Mouse (Mus musculus) hindbrain, embryonic 13.5 days (tissue): Measurements from ENCODE around the gene Evi2. TPM values are rescaled to one million over a fixed set of nuclear protein-coding genes. Genes with fewer than 3 reads are reported as not detected.

Experiments used
- ATAC-seq: fragments of 200-750 bp; cut with Nextera tagmentation; 2 replicates; pipeline ENCODE4 v1.8.0; 2017; ENCODE audit warnings: moderate TSS enrichment; ENCODE audit not compliant: low FRiP score
- H3K27ac ChIP-seq: fragments of 300-500 bp; sonication (generic); 2 replicates; pipeline ENCODE4 v1.5.1; 2015; ENCODE audit warnings: inconsistent platforms, mild to moderate bottlenecking, moderate library complexity
- H3K27me3 ChIP-seq: fragments of 300-500 bp; sonication (generic); 2 replicates; pipeline ENCODE4 v1.6.1; 2015; ENCODE audit warnings: mild to moderate bottlenecking, inconsistent platforms
- H3K36me3 ChIP-seq: fragments of 300-500 bp; sonication (generic); 2 replicates; pipeline ENCODE4 v1.6.1; 2015; ENCODE audit warnings: mild to moderate bottlenecking, inconsistent platforms
- H3K4me1 ChIP-seq: fragments of 300-500 bp; sonication (generic); replicated peaks from 2 replicates; pipeline ENCODE4 v1.6.1; 2015; ENCODE audit warnings: inconsistent platforms
- H3K4me2 ChIP-seq: fragments of 300-500 bp; sonication (generic); 2 replicates; pipeline ENCODE4 v1.6.1; 2015; ENCODE audit warnings: inconsistent platforms, mild to moderate bottlenecking, moderate library complexity
- H3K4me3 ChIP-seq: fragments of 300-500 bp; sonication (generic); 2 replicates; pipeline ENCODE4 v1.5.1; 2015; ENCODE audit warnings: mild to moderate bottlenecking, inconsistent platforms
- H3K9ac ChIP-seq: fragments of 300-500 bp; sonication (generic); 2 replicates; pipeline ENCODE4 v1.6.1; 2015; ENCODE audit warnings: mild to moderate bottlenecking, inconsistent platforms
- H3K9me3 ChIP-seq: fragments of 300-500 bp; sonication (generic); 2 replicates; pipeline ENCODE4 v1.6.1; 2016; ENCODE audit warnings: inconsistent platforms
- WGBS: fragments of 180-500 bp; shearing (Covaris S2); methylation state at CpG from one replicate; pipeline ENCODE4 v1.1.7; 2015; 5-methylcytosine and 5-hydroxymethylcytosine counted together
- polyA plus RNA-seq: library from polyadenylated mRNA; unstranded; fragments of >200 nt; fragmentation: Nextera tagmentation; extraction: Ambion mirVana; gene quantifications from 2 replicates; pipeline ENCODE4 v1.2.1, GENCODE M21; 2015

Evi2 gene
- polyA plus RNA-seq = 0.75 and 0.79 TPM in 2 replicates

DNA sequence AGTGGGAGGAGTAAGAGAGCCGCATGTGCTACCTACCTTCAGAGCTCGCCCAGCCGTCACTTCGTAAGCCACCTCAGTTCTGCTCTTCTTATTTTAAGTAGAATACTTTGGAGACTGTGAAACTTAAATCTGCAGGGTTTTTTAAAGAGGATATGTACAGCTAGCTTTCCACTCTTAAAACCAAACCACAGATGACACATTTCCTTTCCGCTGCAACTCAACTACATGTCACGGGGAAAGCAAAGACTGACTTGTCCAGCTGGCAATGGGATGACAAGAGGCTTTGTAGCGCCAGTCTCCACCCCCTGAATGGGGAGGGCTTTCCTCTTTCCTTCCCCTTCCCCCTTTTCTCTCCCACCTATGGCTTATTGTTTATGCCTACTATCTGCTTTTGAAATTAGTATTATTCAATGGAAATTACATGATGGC lies at the start of gene Evi2, which contains the start of gene Evi2a:
Evi2 (minus strand) TSS at position 257 of the 429 bp plus-strand sequence.
Evi2a (minus strand) TSS at position 277 of the 429 bp plus-strand sequence.
- 81% methylated on average over 7 of the region's 7 CpGs for WGBS
- H3K9ac ChIP-seq = no peak within 1 kb of the TSS
- H3K4me2 ChIP-seq = no peak within 1 kb of the TSS
- H3K27ac ChIP-seq = no peak within 1 kb of the TSS
- H3K9me3 ChIP-seq = no peaks in the 10 kb centered on the region
- no peak within 1 kb of the TSS for H3K4me3 ChIP-seq
- ATAC-seq = no peak
- no peaks in the 10 kb centered on the region for H3K27me3 ChIP-seq
- H3K4me1 ChIP-seq = no peaks in the 10 kb centered on the region; the same call in 1 of the 2 replicates
- peaks cover 18% of the 10 kb centered on the region for H3K36me3 ChIP-seq

DNA sequence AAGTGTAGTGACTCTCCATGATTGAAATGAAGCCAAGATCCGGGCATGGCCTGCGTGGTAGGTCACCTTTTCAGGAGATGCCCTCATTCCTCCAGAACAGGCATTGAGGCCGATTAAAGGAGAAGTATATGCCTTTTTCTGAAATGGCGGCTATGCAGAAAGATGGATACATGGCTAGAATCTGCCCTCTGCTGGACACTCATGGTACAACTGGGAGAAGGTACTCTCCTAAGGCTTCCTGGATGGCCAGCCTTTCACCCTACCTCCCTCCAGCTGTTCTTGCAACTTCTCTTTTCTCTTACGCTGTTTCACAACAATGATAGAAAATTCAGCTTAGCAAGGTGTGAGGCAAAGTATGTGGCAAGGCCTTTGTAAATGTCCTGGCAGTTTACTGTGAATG lies 47.4 kb upstream of the Evi2 start:
- Histone ChIP-seq H3K27ac (no peak overlapping the region), H3K36me3 (peaks cover 44% of the 10 kb centered on the region), H3K4me3 (no peak overlapping the region), H3K27me3 (no peaks in the 10 kb centered on the region), H3K4me1 (no peaks in the 10 kb centered on the region), H3K9ac (no peak overlapping the region), H3K4me2 (no peak overlapping the region), H3K9me3 (no peaks in the 10 kb centered on the region)
- WGBS = 45% methylated on average over 5 of the region's 5 CpGs
- no peak for ATAC-seq

DNA sequence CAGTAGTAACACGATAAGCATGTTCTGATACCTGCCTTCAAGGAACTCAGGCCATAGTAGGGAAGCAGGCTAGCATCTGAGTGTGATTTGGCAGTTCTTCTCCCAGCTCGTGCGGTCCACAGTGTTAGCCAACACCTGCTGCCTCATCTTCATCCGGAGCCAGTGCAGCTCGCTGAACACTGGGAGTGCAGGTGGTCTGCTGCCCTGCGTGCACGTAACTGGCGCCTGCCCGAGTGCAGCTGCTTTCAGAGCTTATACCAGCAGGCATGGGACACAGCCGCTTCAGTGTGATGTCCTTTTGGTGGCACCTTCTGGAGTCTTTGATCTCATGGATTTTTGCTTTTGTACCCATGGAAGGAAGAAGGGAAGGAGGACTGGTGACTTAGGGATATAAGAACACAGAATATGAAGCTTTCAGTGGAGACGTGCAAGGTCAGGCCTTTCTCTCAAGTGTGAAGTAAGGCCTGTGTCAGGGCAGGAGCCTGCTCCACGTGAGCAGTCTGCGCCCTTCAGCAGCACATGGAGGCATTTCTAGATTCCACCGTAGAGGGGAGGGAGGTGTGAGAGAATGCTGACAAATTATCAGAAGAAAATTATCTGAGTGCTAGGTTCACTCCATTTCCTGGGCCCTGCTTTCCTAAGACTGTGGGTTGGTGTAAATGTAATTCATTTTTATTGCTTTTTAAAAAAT lies 45.1 kb upstream of the Evi2 start:
- H3K4me2 ChIP-seq = no peak overlapping the region
- peaks cover 65% of the 10 kb centered on the region for H3K36me3 ChIP-seq
- H3K4me1 ChIP-seq = no peaks in the 10 kb centered on the region
- no peak overlapping the region for H3K9ac ChIP-seq
- H3K9me3 ChIP-seq = no peaks in the 10 kb centered on the region
- H3K27me3 ChIP-seq = no peaks in the 10 kb centered on the region
- ATAC-seq = no peak
- H3K27ac ChIP-seq = no peak overlapping the region
- 92% methylated on average over 14 of the region's 14 CpGs for WGBS
- H3K4me3 ChIP-seq = no peak overlapping the region

DNA sequence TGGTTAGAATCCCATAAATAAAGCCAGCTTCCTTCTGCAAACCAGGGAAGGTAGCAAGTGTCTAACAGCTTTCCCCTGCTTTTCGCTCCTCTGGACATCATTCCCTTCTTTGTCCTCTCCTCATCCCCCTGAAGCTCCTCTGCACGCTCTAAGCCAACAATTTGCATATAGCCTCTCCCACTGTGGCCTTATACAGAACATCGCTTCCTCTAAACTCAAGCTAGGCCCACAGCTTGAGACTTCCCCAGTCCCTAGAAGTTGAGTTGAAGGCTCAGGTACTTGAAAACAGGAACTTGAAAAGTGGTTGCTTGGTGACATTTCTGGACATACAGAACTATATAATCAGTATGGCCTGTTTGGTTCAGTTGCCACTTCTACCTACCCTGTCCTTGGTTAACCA lies 43.4 kb upstream of the Evi2 start:
- Histone ChIP-seq H3K9ac (no peak overlapping the region), H3K4me2 (no peak overlapping the region), H3K36me3 (peaks cover 73% of the 10 kb centered on the region), H3K9me3 (no peaks in the 10 kb centered on the region), H3K27me3 (no peaks in the 10 kb centered on the region), H3K4me3 (no peak overlapping the region), H3K27ac (no peak overlapping the region), H3K4me1 (no peaks in the 10 kb centered on the region)
- ATAC-seq = no peak
- WGBS = 81% methylated on average over 3 of the region's 3 CpGs

DNA sequence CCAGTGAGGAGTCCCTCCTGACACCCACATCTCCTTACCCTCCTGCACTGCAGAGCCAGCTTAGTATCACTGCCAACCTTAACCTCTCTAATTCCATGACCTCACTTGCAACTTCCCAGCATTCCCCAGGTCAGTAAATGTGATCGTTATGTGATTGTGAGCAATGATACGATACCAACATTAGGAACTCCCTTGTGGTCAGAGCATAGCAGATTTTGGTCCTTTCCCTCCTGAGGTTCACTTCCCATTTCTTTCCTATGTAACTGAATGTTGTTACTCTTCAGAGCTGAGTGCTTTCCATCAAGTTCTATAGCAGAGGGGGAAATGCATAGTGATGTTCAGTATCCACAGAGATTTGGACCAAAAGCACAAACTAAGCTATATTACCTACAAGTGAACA lies 39.9 kb upstream of the Evi2 start:
- no peaks in the 10 kb centered on the region for H3K4me1 ChIP-seq

DNA sequence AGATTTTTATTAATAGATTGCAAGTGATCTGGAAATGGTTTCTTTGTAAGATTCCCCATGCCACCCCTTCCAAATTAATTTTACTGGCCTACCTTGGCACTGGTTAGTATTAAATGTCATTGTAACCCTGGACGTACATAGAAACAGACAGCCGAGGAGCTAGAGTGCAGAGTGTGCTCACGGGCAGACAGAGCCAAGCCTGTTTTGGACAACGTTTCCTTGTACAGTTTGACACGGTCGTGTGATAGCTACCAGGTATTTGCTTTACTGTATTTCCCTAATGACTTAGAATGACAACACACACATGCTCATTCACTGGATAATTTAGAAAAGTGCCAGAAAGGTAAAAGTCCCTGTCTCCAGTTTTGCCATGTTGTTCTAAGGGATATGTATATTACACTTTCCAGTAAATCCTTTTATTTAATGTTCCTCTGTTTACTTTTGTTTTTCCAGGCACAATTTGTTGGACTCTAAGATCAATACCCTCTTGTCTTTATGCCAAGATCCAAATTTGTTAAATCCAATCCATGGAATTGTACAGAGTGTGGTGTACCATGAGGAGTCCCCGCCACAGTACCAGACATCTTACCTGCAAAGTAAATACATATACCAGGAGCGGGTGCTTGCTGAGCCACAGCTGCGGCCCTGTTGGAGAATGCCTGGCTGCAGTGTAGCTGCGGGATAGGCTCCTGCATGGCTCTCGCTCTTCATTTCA lies 38.0 kb upstream of the Evi2 start:
- H3K27ac ChIP-seq = no peak overlapping the region
- no peaks in the 10 kb centered on the region for H3K9me3 ChIP-seq
- ATAC-seq = no peak
- no peaks in the 10 kb centered on the region for H3K27me3 ChIP-seq
- whole genome bisulfite sequencing = 93% methylated on average over 11 of the region's 11 CpGs
- H3K4me3 ChIP-seq = no peak overlapping the region
- no peak overlapping the region for H3K9ac ChIP-seq
- no peak overlapping the region for H3K4me2 ChIP-seq
- peaks cover 83% of the 10 kb centered on the region for H3K36me3 ChIP-seq
- no peaks in the 10 kb centered on the region for H3K4me1 ChIP-seq

More for the DNA sequence above, 39.9 kb upstream of the Evi2 start:
- H3K9me3 ChIP-seq = no peaks in the 10 kb centered on the region
- H3K36me3 ChIP-seq = peaks cover 91% of the 10 kb centered on the region
- H3K27me3 ChIP-seq = no peaks in the 10 kb centered on the region
- H3K4me2 ChIP-seq = no peak overlapping the region
- WGBS = 89% methylated on average over 2 of the region's 2 CpGs
- no peak overlapping the region for H3K4me3 ChIP-seq
- H3K27ac ChIP-seq = no peak overlapping the region
- H3K9ac ChIP-seq = no peak overlapping the region
- no peak for ATAC-seq

DNA sequence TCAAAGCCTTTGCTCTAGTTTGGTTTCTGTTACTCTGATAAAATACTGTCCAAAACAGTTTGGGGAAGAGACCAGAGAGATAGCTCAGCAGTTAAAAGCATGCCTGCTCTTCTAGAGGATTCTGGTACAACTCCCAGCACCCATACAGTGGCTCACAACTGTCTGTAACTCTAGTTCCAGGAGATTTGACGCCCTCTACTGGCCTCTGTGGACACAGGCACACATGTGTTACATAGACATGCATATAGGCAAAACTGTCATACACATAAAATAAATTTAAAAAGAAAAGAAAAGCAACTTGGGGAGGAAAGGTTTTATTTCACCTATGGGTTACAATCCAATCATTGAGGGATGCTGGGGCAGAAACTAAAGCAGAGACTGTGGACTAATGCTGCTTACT lies 36.6 kb upstream of the Evi2 start:
- no peaks in the 10 kb centered on the region for H3K9me3 ChIP-seq
- no peak for ATAC-seq
- WGBS = 43% methylated on average over 1 of the region's 1 CpGs
- H3K27ac ChIP-seq = no peak overlapping the region
- no peak overlapping the region for H3K9ac ChIP-seq
- H3K27me3 ChIP-seq = no peaks in the 10 kb centered on the region
- H3K36me3 ChIP-seq = peaks cover 84% of the 10 kb centered on the region
- no peak overlapping the region for H3K4me2 ChIP-seq
- no peaks in the 10 kb centered on the region for H3K4me1 ChIP-seq
- H3K4me3 ChIP-seq = no peak overlapping the region

DNA sequence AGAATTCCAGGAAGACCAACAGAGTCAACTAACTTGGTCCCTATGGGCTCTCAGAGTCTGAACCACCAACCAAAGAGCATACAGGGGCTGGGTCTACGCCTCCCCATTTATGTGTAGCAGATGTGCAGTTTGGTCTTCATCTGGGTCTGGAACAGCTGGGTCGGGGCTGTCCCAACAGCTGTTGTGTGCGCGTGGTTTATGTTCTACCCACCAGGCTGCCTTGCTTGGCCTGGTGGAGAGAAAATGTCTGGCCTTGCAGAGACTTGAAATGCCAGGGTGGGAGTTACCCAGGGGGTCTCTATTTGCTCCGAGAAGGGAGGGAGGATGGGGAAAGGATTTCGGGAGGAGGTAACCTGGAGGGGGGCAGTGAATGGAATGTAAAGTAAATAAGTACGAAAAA lies 33.1 kb upstream of the Evi2 start:
- Histone ChIP-seq H3K27me3 (no peaks in the 10 kb centered on the region), H3K36me3 (peaks cover 78% of the 10 kb centered on the region), H3K9me3 (no peaks in the 10 kb centered on the region), H3K4me3 (no peak overlapping the region), H3K4me2 (no peak overlapping the region), H3K9ac (no peak overlapping the region), H3K4me1 (no peaks in the 10 kb centered on the region), H3K27ac (no peak overlapping the region)
- ATAC-seq = no peak
- 91% methylated on average over 7 of the region's 7 CpGs for WGBS

DNA sequence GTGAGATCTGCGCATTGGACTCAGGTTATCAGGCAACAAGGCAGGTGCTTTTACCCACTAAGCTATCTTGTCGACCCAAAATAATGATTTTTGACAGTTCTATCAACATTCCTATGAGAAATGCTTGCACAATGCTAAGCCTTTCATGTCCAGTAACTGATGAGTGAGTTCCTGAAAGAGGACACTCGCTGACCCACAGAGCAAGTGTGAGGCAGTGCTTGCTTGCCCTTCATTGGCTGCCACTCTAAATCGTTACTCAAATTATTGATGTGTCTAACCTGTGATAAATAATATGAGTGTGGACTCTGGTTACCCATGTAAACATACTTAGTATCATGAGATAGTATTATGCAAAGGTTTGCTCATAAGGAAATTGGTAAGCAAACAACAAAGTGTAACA lies 30.1 kb upstream of the Evi2 start:
- peaks cover 70% of the 10 kb centered on the region for H3K36me3 ChIP-seq
- H3K9ac ChIP-seq = no peak overlapping the region
- no peak for ATAC-seq
- no peaks in the 10 kb centered on the region for H3K4me1 ChIP-seq
- 96% methylated on average over 4 of the region's 4 CpGs for WGBS
- no peak overlapping the region for H3K27ac ChIP-seq
- H3K4me3 ChIP-seq = no peak overlapping the region
- H3K9me3 ChIP-seq = no peaks in the 10 kb centered on the region
- H3K27me3 ChIP-seq = no peaks in the 10 kb centered on the region
- H3K4me2 ChIP-seq = no peak overlapping the region

DNA sequence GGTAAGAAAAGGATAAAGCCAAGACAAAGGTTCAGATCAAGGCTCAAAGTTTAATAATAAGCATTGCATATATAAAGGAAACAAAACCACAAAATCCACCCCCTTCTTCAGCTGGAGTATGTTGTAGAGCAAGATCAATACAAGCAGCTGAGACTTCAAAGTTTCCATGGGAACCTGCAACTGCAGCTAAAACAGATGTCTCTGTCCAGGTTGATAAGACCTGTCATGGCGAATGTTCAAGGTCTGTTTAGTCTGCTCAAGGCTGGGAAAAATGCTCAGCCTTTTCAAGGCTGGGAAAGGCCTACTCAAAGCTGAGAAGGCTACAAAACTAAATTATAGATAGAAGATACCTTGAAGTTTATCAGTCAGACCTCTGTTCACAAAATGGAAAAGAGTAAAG lies 22.2 kb upstream of the Evi2 start:
- peaks cover 84% of the 10 kb centered on the region for H3K36me3 ChIP-seq
- H3K9me3 ChIP-seq = no peaks in the 10 kb centered on the region
- H3K9ac ChIP-seq = no peak overlapping the region
- H3K4me1 ChIP-seq = no peaks in the 10 kb centered on the region
- ATAC-seq = no peak
- no peaks in the 10 kb centered on the region for H3K27me3 ChIP-seq
- H3K4me3 ChIP-seq = no peak overlapping the region
- no peak overlapping the region for H3K27ac ChIP-seq
- WGBS = 87% methylated on average over 1 of the region's 1 CpGs
- no peak overlapping the region for H3K4me2 ChIP-seq

DNA sequence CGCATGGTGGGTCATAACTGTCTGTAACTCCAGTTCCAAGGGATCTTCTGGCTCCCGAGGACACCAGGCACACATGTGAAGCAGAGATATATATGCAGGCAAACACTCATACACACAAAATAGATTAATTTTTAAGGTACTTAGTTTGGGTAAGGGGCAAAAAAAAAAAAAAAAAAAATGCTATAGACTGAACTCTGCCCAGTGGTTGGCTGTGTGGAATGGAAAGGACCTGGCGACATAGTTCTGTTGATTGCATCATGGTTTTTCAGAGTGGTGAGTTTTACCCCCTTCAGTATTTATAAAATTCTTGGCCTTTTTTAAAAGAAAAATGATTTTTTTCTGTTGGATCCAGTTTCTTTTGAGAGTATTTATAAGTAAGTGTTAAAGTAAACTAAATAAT lies 5.9 kb upstream of the Evi2 start:
- ATAC-seq = no peak
- H3K36me3 ChIP-seq = peaks cover 32% of the 10 kb centered on the region
- H3K4me2 ChIP-seq = no peak overlapping the region
- WGBS = 100% methylated on average over 3 of the region's 3 CpGs
- H3K9ac ChIP-seq = no peak overlapping the region
- H3K27me3 ChIP-seq = no peaks in the 10 kb centered on the region
- no peaks in the 10 kb centered on the region for H3K9me3 ChIP-seq
- H3K4me1 ChIP-seq = no peaks in the 10 kb centered on the region; the same call in 1 of the 2 replicates
- H3K4me3 ChIP-seq = no peak overlapping the region
- H3K27ac ChIP-seq = no peak overlapping the region

DNA sequence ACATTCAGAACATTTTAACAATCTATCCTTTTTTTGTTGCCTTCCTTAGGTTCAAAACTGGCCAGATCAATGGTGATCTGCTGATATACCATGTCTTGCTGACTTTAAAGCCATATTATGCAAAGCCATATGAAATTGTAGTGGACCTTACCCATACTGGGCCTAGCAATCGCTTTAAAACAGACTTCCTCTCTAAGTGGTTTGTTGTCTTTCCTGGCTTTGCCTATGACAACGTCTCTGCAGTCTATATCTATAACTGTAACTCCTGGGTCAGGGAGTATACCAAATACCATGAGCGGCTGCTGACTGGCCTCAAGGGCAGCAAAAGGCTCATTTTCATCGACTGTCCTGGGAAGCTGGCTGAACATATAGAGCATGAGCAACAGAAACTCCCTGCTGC lies 5.2 kb upstream of the Evi2 start:
- 91% methylated on average over 4 of the region's 4 CpGs for WGBS
- H3K9ac ChIP-seq = no peak overlapping the region
- no peak overlapping the region for H3K4me3 ChIP-seq
- no peaks in the 10 kb centered on the region for H3K27me3 ChIP-seq
- H3K9me3 ChIP-seq = no peaks in the 10 kb centered on the region
- H3K4me1 ChIP-seq = no peaks in the 10 kb centered on the region; the same call in 1 of the 2 replicates
- peaks cover 30% of the 10 kb centered on the region for H3K36me3 ChIP-seq
- no peak for ATAC-seq
- no peak overlapping the region for H3K4me2 ChIP-seq
- no peak overlapping the region for H3K27ac ChIP-seq
